Mouse (Mus musculus): ENCODE data around the gene Tpsg1.

GRCm38 (mm10) chr17:25398520-25398838, 29.4 kb downstream of the Tpsg1 start:
- no peak for TF ChIP-seq CTCF (IDR thresholded peaks at IDR 0.05; ENCODE audit: low read depth, low read length)
- TF ChIP-seq POLR2AphosphoS5 (IDR thresholded peaks at IDR 0.05; ENCODE audit: insufficient replicate concordance, low read depth, low read length) = no peak
- TF ChIP-seq GATA1 (IDR thresholded peaks at IDR 0.05; ENCODE audit: borderline replicate concordance, low read length) = no peak
